Mouse (Mus musculus): ENCODE data around the gene Usp5.
"Not testable (repeated sequence)": the region's sequence is repeated elsewhere in the genome, so short reads cannot be mapped to it uniquely, and the experiment has no call there.

Gene Usp5

GRCm38 (mm10) chr6:124810566-124811402 lies 18.5 kb downstream of the Usp5 start:
- peak; percentile 15 for DNase-seq

GRCm38 (mm10) chr6:124809775-124810538 lies 19.3 kb downstream of the Usp5 start:
- DNase-seq, result no peak

DNA sequence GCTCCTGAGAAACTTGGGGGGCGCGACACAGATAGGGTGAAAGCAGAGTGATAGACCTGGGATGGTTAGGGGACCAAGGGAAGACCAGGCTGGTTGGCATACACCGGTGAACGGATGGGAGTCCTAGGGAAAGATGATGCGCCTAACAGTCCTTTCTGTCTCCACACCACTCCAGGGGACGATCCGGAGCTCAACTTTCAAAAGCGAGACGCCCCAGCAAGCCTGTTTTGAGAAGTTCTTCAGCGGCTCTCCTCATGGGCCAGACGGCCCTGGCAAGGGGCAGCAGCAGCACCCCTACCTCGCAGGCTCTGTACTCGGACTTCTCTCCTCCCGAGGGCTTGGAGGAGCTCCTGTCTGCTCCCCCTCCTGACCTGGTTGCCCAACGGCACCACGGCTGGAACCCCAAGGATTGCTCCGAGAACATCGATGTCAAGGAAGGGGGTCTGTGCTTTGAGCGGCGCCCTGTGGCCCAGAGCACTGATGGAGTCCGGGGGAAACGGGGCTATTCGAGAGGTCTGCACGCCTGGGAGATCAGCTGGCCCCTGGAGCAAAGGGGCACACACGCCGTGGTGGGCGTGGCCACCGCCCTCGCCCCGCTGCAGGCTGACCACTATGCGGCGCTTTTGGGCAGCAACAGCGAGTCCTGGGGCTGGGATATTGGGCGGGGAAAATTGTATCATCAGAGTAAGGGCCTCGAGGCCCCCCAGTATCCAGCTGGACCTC lies 20.1 kb downstream of the Usp5 start:
- peak; percentile 69 for DNase-seq

- DNase-seq, result peak; percentile 54
Measured at GRCm38 (mm10) chr6:124808358-124809012, 20.8 kb downstream of the Usp5 start, which contains the start of gene Spsb2. TSS of gene Spsb2 (plus strand) at chr6:124808661.

GRCm38 (mm10) chr6:124807986-124808357 lies 21.3 kb downstream of the Usp5 start:
- DNase-seq, result peak; percentile 12

- no peak for DNase-seq
Measured at GRCm38 (mm10) chr6:124807366-124807765, 21.9 kb downstream of the Usp5 start.

DNA sequence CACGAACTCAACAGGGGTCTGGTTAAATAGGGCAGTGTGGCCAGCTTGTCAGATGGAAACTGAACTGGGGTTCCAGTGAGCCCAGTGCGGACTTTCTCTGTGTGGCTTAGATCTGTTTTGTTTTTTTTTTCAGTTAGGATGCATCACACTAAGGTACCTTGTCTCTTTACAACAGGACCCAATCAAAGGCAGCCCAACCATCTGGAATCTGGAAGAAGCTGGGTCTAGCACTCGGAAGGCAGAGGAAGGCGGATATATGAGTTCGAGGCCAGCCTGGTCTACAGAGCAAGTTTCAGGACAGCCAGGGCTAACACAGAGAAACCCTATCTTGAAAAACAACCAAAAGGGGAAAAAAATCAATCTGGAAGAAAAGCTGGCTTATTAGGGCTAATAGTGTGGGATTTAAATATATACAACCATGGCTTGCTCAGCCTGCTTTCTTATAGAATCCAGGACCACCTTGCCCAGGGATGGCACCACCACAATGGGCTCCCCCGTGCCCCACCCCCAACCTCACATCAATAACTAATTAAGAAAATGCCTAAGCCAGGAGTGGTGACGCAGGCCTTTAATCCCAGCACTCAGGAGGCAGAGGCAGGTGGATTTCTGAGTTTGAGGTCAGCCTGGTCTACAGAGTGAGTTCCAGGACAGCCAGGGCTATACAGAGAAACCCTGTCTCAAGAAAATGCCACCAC lies 22.7 kb downstream of the Usp5 start:
- no peak for DNase-seq

DNA sequence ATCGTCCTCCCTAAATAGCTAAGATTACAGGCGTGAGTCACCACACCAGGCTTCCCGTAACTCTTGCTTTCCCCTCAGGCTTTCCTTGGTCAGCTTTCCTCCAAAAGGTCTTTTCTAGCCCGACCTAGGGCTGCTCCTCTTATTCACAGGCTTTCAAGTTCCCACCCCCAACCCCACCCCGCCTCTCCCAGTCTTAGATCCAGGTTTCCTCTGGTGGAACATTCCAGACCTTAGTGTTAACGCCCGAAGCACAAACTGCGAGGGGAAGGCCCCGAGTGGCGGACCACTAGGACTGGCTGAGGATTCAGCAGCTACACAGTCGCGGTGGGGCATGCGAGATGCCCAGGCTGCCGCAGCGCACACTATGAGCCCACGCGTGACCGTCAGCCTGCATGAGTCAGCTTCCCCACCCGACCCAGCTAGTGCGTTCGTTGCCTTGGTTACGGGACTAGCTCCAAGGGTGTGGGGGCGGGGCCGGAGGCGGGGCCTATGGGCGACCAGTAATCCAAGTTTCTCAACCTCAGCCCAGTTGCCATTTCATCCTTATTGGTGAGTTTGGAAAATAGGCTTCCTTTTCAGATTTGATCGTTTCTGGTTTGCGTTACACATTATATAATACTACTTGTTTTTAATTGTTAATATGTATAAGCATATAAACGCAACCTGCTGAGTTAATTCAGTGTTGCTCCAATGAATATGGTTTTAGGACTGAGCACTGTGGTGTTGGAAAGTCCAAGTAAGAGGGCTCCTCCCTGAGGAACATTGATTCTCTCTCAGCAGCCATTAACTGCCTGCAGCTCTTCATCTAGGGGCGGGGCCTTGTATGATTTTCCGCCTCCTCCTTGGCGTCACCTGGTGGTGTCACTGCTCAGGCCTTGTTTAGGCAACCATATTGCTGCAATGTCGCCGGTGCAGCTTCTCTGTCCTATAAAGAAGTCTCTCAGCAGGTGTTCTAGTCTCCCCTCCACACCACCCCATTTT lies 23.7 kb downstream of the Usp5 start:
- DNase-seq, result peak; percentile 97

GRCm38 (mm10) chr6:124804341-124804740 lies 24.9 kb downstream of the Usp5 start:
- no peak for DNase-seq

- not testable (repeated sequence) for DNase-seq
Measured at GRCm38 (mm10) chr6:124803691-124804090, 25.6 kb downstream of the Usp5 start.

DNA sequence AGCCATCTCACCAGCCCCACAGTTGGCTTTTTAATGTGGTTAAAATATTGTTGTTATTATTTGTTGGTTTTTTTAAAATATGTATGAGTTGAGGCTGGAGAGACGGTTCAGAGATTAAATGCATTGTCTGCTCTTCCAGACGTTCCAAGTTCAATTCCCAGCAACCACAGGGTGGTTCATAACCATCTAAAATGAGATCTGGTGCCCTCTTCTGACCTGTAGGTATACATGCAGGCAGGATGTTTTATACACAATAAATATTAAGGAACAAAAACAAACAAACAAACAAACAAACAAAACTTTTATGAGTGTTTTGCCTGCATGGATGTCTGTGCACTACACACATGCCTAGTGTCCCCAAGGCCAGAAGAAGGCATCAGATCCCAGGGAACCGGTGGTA lies 26.2 kb downstream of the Usp5 start:
- DNase-seq, result no peak

GRCm38 (mm10) chr6:124802400-124802799 lies 26.9 kb downstream of the Usp5 start:
- not testable (repeated sequence) for DNase-seq

- no peak for DNase-seq
Measured at GRCm38 (mm10) chr6:124796200-124796599, 33.1 kb downstream of the Usp5 start.

DNA sequence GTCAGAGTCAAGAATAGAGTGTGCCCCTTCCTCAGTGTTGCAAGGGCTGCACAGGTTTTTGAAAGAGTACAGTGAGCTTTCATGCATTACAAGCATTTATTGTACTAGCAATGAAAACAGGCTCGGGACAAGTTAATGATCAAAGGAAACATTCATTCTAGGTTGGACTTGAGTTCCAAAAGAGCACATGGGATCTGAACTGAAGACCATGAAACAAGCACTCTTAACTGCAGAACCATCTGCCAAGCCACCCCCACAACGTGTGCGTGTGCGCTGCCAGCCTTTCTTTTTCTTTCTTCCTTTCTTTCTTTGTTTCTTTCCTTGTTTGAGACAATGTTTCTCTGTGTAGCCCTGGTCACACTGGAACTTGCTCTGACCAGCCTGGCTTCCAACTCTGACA lies 33.5 kb downstream of the Usp5 start:
- no peak for DNase-seq

- no peak for DNase-seq
Measured at GRCm38 (mm10) chr6:124791911-124792310, 37.4 kb downstream of the Usp5 start.

GRCm38 (mm10) chr6:124790121-124790520 lies 39.2 kb downstream of the Usp5 start:
- DNase-seq, result no peak

DNA sequence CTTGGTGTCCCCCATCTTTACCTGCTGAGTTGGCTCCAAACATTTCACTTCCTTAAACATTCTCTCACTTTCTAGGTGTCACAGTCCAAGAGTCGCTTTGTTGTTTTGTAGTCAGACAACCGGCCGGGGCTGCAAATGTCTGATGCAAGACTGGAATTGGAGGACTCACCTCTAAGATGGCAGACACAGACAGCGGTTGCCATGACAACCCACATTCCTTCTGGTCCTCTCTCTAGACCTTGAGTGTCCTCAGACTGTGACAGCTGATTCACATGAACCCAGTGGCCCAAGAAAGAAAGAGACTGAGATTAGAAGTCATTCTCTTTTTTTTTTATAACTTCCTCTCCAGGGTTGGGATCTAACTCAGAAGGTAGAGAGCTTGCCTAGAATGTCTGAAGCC lies 39.8 kb downstream of the Usp5 start:
- no peak for DNase-seq

DNA sequence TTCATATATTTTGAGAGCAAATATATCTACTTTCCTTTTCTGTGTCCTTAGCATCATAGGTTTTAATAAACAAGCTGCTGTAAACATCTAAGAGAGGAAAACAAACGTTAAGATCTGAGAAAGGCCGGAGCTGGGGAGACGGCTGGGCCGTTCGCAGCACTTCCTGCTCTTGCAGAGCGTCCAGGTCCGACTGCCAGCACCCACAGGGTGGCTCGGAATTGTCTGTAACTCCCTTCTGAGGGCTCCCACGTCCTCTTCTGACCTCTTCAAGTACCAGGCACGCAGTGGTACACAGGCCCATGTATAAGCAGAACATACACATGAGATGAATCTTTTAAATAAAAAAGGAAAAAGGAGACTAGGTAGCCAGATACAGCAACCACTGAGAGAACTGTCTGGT lies 41.6 kb downstream of the Usp5 start:
- DNase-seq, result no peak

GRCm38 (mm10) chr6:124786756-124787420 lies 42.4 kb downstream of the Usp5 start:
- DNase-seq, result no peak

DNA sequence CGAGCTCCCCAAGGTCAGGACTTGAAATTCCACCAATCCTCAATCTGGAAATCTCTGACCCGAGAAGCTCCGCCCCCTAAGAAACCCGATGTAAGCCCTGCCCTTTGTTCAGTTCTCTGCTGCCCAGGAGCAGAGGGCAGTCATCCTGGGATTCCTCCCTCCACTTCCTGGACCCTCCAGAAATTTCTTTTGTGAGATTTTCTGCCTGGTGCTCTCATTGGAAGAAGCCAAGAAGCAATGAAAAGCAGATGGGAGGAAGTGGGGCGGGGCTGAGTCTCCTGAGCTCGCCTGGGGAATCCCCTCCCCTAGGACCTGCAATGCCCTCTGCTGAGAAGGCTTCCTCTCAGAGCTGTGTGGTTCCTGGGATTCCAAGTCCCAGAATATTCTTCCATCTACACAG lies 46.8 kb downstream of the Usp5 start:
- no peak for DNase-seq
